Mouse (Mus musculus) liver (tissue): Measurements from ENCODE around the gene Trmt2b.
"Not testable (repeated sequence)": the region's sequence is repeated elsewhere in the genome, so short reads cannot be mapped to it uniquely, and the experiment has no call there.

ENCODE experiments used
- DNase-seq: peaks from one replicate; pipeline ENCODE4 v3.0.0-alpha.2; 2020; ENCODE audit warnings: mixed read lengths

The Trmt2b gene

DNA sequence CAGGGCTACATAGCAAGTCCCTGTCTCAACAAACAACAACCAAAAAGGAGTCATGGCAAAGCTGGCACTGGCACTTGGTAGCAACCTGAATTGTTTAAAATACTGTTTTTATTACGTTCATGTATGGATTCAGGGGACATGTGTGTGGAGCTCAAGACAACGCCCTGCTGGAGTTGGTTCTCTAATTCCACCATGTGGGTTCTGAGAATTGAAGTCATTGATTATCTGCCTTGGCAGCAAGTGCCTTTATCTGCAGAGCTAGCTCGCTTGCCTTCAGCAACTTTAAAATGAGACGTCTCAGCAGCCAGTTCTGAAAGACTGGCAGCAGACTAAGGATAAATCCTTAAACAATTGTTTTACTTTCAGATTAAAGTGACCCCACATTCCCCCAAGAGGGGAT lies 58.6 kb downstream of the Trmt2b start:
- peak; percentile 21 for DNase-seq

DNA sequence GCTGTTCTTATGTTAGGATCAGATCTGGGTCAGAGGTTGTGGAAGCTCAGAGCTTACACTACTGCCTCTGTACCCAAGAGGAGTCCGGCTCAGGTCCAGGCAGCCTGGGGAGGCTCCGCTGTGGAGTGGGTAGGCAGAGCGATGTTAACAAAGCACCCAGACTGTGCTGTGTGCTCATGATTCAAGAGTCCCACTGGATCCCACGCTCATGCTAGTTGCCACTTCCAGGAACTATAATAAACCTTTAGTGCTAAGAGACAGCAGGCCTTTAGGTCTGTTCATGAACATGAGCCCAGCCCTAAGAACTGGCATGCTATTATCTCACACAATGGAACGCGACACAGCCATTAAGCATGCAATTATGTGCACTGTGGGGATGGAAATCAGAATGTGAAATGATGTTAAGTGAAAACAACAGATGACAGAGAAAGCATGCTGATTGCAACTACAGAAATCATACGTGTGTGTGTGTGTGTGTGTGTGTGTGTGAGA lies 65.6 kb downstream of the Trmt2b start:
- no peak for DNase-seq

DNA sequence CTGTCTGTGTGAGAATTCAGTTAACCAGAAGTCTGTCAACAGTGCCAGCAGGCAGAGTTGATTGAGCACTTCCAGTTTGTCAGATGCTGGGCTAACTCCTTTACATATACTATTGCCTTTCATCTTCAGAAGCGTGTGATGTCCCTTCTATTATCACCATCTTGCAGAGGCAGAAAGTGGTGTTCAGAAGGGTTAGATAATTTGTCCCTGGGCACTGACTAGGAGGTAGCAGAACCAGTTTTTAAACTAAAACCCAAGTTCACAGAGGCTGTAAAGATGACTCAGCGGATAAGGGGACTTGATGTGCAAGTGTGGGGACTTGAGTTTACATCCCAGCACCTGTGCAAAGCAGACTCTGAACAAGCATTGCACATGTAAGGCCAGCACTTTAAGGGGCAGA lies 68.3 kb downstream of the Trmt2b start:
- no peak for DNase-seq

DNA sequence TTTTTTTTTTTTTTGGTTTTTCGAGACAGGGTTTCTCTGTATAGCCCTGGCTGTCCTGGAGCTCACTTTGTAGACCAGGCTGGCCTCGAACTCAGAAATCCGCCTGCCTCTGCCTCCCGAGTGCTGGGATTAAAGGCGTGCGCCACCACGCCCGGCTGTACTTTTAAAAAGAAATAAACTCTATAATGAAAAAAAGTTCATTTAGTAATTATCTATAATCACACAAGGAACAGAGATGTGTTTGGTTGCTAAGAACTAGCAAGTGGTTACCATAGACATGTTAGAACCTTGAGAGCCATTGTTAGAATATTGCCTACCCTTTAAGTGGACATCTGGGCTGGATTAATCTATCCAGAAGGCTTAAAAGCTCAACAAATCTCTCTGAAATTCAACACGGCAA lies 89.6 kb downstream of the Trmt2b start, which contains the start of gene Arl13a:
Gene Arl13a (plus strand): TSS at position 301 of the 400 bp plus-strand sequence.
- not testable (repeated sequence) for DNase-seq

DNA sequence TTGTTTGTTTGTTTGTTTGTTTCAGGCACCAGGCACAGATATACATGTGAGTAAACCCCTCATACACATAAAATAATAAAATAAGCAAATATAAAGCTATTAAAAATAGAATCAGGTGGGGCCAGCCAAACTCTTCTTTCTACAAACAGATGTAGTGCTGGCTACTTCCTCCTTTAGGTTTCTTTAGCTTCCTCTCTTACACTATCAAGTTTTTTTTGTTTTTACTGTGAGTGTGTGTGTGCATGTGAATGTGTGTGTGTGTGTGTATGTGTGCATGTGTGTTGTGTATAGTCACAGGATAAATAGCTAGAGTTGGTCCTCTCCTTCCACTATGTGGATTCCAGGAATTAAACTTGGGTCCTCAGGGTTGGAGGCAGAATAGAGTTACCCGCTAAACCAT lies 102.1 kb downstream of the Trmt2b start:
- DNase-seq = no peak
